Mouse (Mus musculus) activated CD4-positive, CD25-positive, alpha-beta regulatory T cell, adult 4 months (primary cell): ENCODE data around the gene Slc1a3. TPM values are rescaled to one million over a fixed set of nuclear protein-coding genes. Genes with fewer than 3 reads are reported as not detected.

Source experiments
- ATAC-seq: one replicate; pipeline ENCODE4 v1.8.0; 2017
- polyA plus RNA-seq, 2 experiments: library from polyadenylated mRNA; unstranded; fragments of 100-300 nt; shearing (Covaris generic); gene quantifications; one replicate each; pipeline ENCODE4 v1.2.1; 2017

Gene Slc1a3
- polyA plus RNA-seq, 2 experiments from 2014 or later: 0.18 to 0.26 TPM

DNA sequence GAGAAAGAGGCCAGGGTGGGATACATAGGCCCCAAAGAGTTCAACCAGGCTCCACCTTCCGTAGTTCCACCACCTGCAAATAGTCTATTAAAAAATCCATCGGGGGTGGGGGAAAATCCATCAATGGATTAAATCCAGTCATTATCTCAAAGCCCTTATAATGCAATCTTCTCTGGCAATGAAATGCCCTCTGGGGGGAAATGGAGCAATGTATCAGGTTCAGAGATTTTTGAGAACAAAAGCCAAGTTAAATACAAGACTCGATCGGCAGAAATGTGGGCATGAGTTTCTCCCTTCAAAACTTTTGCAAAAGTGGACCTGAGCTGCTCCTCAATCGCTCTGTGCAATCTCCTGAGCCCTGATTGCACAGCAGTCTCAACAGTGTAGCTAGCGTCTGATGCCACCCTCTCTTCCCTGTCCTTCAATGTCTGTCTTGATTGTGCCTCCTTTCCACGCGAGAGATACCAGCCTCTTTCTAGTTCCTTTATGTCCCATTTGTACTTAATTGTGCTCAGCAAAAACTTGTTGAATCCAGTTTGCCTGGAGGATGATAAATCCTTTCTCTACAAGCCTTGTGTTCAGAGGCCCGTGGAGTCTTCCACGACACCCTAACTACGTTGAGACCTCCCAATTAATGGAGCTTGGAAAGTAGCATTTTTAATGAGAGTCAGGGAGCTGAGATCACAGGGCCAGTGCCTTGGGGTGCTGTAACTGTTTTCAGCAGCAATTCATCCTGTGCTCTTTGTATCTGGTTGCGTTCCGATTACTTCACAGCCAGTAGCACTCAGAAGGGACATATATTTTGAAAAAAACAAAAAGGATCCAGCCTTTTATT is 109.0 kb downstream of the Slc1a3 start:
- ATAC-seq: no peak

DNA sequence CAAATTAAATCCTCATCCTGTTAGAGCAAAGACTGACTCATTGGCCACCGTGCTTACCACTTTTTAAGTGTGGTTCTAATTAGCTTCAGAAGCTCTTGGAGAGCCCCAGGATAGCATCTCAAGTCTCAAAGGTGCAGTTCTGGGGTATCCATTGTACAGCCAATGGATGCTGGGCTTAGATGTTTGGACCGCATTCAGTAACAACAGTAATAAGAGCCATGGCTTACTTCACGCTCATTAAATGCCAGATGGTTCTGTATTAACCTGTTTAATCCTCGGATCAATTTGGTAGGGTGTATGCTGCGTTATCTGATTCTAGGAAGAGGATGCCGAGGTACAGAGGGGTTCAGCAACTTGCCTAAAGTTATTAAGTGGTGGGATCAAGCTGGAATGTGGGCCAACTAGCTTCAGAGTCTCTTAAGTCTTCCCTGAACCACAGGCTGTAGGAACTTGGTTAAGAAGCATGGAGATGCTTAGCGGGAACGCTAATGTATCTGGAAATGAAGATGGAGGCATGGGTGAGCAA is 114.1 kb downstream of the Slc1a3 start:
- ATAC-seq: no peak

DNA sequence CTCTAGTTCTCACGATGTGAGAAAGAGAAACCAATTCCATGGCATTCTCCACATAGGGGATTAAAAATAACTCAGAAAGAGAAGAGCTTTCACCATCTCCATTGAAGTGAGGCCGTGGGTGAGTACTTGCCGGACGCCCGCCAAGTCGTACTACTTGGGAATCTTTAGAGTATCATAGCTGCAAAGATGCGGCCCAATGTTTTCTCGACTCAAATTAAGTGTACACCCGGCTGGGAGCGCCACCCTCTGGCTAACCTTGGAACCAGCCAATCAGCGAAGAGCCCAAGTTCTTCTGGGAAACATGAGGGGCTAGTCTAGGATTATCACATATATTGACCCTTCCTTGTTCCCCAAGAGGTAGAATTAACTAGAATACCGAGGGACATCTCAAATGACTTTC is 115.3 kb downstream of the Slc1a3 start:
- ATAC-seq: no peak

DNA sequence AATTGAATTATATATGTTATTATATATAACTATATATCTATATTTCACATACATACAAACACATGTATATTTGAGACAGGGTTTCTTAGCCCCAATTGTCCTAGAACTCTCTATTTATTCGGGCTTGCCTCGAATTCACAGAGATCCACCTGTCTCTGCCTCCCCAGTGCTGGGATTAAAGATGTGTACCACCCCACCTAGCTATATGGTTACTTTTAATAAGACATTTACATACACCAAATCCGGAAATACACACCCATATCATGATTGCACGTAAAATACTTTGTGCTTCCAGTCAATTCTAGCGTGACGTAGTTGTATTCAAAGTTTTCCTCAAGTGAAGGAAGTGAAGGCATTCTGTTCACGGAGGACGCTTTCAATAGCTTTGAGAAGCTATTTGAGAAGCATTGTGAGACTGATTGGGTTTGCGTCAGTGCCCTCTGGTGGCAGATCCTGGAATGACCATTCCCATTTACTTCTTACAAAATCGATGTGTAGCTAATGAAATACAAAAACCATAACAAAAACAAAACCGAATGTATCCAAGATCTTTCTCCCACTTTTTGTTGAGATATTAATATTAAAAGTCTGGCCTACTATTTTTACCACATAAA is 121.0 kb downstream of the Slc1a3 start:
- ATAC-seq: peak; percentile 87

DNA sequence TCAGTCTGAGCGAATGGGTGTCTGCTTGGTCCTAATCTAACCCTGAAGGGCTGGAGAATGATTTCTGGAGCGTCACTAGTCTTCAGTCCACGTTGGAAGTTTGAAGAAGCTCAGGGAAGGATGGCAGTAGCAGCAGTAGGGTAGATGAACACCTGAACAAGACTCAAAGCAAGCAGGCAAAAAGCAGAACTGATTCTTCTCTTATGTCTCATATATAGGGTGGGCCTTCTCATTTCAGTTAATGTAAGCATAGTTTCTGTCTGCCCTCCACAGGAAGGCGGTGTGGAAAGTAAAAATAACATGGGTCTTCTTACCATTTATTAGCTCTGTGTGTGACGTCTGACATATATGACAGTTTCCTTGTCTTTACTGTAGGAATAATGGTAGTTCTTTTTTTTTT is 122.5 kb downstream of the Slc1a3 start:
- no peak for ATAC-seq

DNA sequence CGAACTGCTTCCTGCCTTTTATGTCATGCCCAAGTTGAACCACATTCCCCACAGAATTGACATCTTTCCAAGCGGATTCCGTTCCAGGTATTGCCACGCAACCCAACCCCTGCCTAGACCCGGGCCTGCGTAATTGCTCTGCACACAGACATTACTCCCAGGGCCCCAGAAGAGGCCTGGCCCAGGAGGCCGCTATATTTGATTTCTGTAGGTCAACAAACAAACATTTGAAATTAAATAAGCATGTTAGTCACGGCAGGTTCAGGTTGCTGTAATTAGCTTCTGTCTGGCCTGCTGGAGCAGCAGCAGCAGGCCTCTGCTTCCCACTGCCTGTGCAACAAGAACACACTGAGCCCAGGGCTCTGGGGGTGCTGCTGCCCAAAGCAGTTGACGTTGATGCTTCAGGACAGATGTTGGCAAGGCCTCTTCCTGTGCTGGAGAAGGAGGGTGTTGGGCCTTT is 123.7 kb downstream of the Slc1a3 start:
- no peak for ATAC-seq

Other genes with a start within 250 kb of the Slc1a3 start
- gene Gm2310, start 190.8 kb downstream of the Slc1a3 start, polyA plus RNA-seq: not detected